In genomic region chr5:25415382-25415781, GRCm38 (mm10) we compare ENCODE assay signal across 27 mouse cellular contexts.
A peak's percentile ranks its signal among the peaks of the same experiment; 100 is the strongest.
DNase-seq lines count a peak whose midpoint lies in the region; TF ChIP-seq lines count a peak whose summit lies in the region.
"Had no signal": no experiment of that assay in that cellular context is flagged by ENCODE, and none has a peak within 500 bp of the region (broad histone marks: within the 10 kb centered on the region; RNA-seq: fewer than 3 reads in every experiment).

No protein-coding gene starts in this region.

- TF ChIP-seq CTCF in gastrocnemius, adult 2 months (IDR thresholded peaks at IDR 0.05) = peak; percentile 8; the same call in 1 of the 2 replicates
- peak; percentile 51 for TF ChIP-seq CTCF in layer of hippocampus, adult 2 months (conservative IDR thresholded peaks at IDR 0.05)

- no peak for DNase-seq in gastrocnemius, adult 2 months
- DNase-seq in gastrocnemius, postnatal 25 days = no peak
- no peak for DNase-seq in layer of hippocampus, adult 2 months (ENCODE audit: low spot score in 2 of 2)
- no peak for DNase-seq in layer of hippocampus, postnatal 25 days (ENCODE audit: extremely low spot score in 1 of 2, low spot score in 1 of 2)
- DNase-seq in 3T3-L1 (ENCODE audit: low read depth, low spot score) (peak; percentile 33), R1 (ENCODE audit: low read depth, low spot score) (peak; percentile 21)
- DNase-seq in layer of hippocampus, adult 11-12 months (ENCODE audit: low spot score) = no peak
- DNase-seq: adrenal gland, adult 8-10 months; cerebellum, adult 8-10 months; cerebellum, postnatal 36 days; heart, postnatal 14 days; kidney, adult 9 months; kidney, postnatal 25 days; layer of hippocampus, postnatal 36 days; liver; lung, postnatal 36 days; right cerebral cortex, adult 18-20 months; right cerebral cortex, postnatal 4 days; thymus, postnatal 4 days had no signal

- no peak overlapping the region for H3K27ac ChIP-seq in gastrocnemius, adult 2 months
- no peak overlapping the region for H3K27ac ChIP-seq in layer of hippocampus, adult 2 months
- H3K27ac ChIP-seq: embryonic facial prominence, embryonic 13.5 days; forebrain, embryonic 10.5 days; forebrain, embryonic 15.5 days; hindbrain, embryonic 10.5 days; liver, embryonic 14.5 days; lung, embryonic 15.5 days; midbrain, embryonic 13.5 days; neural tube, embryonic 15.5 days had no signal

- no peak overlapping the region for H3K4me3 ChIP-seq in gastrocnemius, adult 2 months
- H3K4me3 ChIP-seq in layer of hippocampus, adult 2 months = no peak overlapping the region
- H3K4me3 ChIP-seq: embryonic facial prominence, embryonic 13.5 days; forebrain, embryonic 10.5 days; forebrain, embryonic 15.5 days; hindbrain, embryonic 10.5 days; lung, embryonic 15.5 days; midbrain, embryonic 13.5 days; neural tube, embryonic 15.5 days had no signal

- intact Hi-C loops in gastrocnemius, adult 2 months (cut with DNase I) = loop anchor here (5.0 kb wide), 1 partner anchor 417 kb away; no protein-coding TSS in a partner anchor

Comparison
In these comparisons a context has a peak if more than half of its experiments do, and no peak if none do; other contexts are left out.
1. DNase-seq: peak in 3T3-L1 (single experiment) and R1 (single experiment); none in gastrocnemius, adult 2 months (single experiment), gastrocnemius, postnatal 25 days (single experiment), layer of hippocampus, adult 2 months (0 of 2), layer of hippocampus, postnatal 25 days (0 of 2) and layer of hippocampus, adult 11-12 months (single experiment).